Mouse (Mus musculus) ES-Bruce4 (cell line): ENCODE data around the gene Arl3. TPM values are rescaled to one million over a fixed set of nuclear protein-coding genes. Genes with fewer than 3 reads are reported as not detected.

ENCODE experiments used
- H3K27ac ChIP-seq: 2 replicates; pipeline ENCODE4 v1.5.1; 2012; ENCODE audit warnings: low read length, inconsistent platforms; ENCODE audit not compliant: insufficient read depth
- H3K27me3 ChIP-seq: 2 replicates; pipeline ENCODE4 v1.6.1; 2012; ENCODE audit warnings: mild to moderate bottlenecking, low read length, inconsistent platforms; ENCODE audit not compliant: control insufficient read depth, poor library complexity, insufficient read depth, severe bottlenecking
- H3K36me3 ChIP-seq: 2 replicates; pipeline ENCODE4 v1.6.1; 2012; ENCODE audit warnings: inconsistent platforms, mild to moderate bottlenecking, low read length, moderate library complexity; ENCODE audit not compliant: control insufficient read depth, poor library complexity, insufficient read depth, severe bottlenecking
- H3K4me1 ChIP-seq: one replicate; pipeline ENCODE4 v1.8.1; 2011; ENCODE audit warnings: low read length; ENCODE audit not compliant: control insufficient read depth, insufficient read depth
- H3K4me3 ChIP-seq: 2 replicates; pipeline ENCODE4 v1.5.1; 2011; ENCODE audit warnings: low read depth, mild to moderate bottlenecking, low read length
- H3K9ac ChIP-seq: 2 replicates; pipeline ENCODE4 v1.6.1; 2012; ENCODE audit warnings: low read depth, mild to moderate bottlenecking, inconsistent platforms; ENCODE audit not compliant: poor library complexity, severe bottlenecking
- H3K9me3 ChIP-seq: replicated peaks from 2 replicates; pipeline ENCODE4 v1.6.1; 2012; ENCODE audit warnings: mild to moderate bottlenecking, low read length, inconsistent platforms; ENCODE audit not compliant: control insufficient read depth, poor library complexity, insufficient read depth, severe bottlenecking
- CTCF ChIP-seq: IDR thresholded peaks from one replicate; pipeline ENCODE4 v1.8.1; 2011; ENCODE audit warnings: low read depth, low read length
- EP300 ChIP-seq: IDR thresholded peaks from 2 replicates; pipeline ENCODE4 v1.6.1; 2011; ENCODE audit warnings: low read depth, low read length; ENCODE audit not compliant: insufficient read depth
- POLR2A ChIP-seq: IDR thresholded peaks from one replicate; pipeline ENCODE4 v1.8.1; 2011; ENCODE audit warnings: low read length; ENCODE audit not compliant: insufficient read depth
- polyA plus RNA-seq: library from polyadenylated mRNA; stranded (reverse); fragments of >200 nt; gene quantifications from 2 replicates; pipeline ENCODE4 v1.2.4, GENCODE M21; 2011; ENCODE audit warnings: low read depth; ENCODE audit not compliant: missing spikeins, insufficient read depth, insufficient read length

The Arl3 gene
- polyA plus RNA-seq, 1 experiment = 95.8 TPM

GRCm38 (mm10) chr19:46486709-46487108, 86.3 kb downstream of the Arl3 start:
- peaks cover 12% of the 10 kb centered on the region for H3K4me1 ChIP-seq
- H3K27ac ChIP-seq = no peak overlapping the region
- TF ChIP-seq EP300 = no peak
- no peak for TF ChIP-seq CTCF
- TF ChIP-seq POLR2A = no peak
- no peaks in the 10 kb centered on the region for H3K36me3 ChIP-seq
- no peaks in the 10 kb centered on the region for H3K27me3 ChIP-seq
- H3K9me3 ChIP-seq = no peaks in the 10 kb centered on the region
- no peak overlapping the region for H3K4me3 ChIP-seq
- no peak overlapping the region for H3K9ac ChIP-seq

DNA sequence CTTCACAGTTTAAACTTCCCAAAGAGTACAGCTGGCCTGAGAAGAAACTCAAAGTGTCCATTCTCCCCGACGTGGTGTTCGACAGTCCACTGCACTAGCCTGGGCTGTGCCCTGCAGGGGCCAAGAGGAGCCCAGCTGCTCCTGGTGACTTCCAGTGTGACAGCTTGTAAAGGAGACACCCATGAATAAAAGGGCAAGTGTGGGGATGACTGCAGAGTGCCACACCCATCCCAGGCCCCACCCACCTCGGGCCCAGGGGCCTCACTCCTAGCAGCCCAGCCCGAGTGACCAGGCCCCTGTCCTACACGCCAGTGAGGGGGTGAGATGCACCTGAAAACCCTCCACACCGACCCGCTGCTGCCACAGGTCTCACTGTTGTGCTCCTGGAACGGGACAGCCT, 87.2 kb downstream of the Arl3 start:
- H3K4me1 ChIP-seq = peaks cover 12% of the 10 kb centered on the region
- H3K9ac ChIP-seq = no peak overlapping the region
- no peak overlapping the region for H3K27ac ChIP-seq
- no peak for TF ChIP-seq CTCF
- TF ChIP-seq POLR2A = no peak
- TF ChIP-seq EP300 = no peak
- no peaks in the 10 kb centered on the region for H3K36me3 ChIP-seq
- no peaks in the 10 kb centered on the region for H3K27me3 ChIP-seq
- H3K4me3 ChIP-seq = no peak overlapping the region
- H3K9me3 ChIP-seq = no peaks in the 10 kb centered on the region

DNA sequence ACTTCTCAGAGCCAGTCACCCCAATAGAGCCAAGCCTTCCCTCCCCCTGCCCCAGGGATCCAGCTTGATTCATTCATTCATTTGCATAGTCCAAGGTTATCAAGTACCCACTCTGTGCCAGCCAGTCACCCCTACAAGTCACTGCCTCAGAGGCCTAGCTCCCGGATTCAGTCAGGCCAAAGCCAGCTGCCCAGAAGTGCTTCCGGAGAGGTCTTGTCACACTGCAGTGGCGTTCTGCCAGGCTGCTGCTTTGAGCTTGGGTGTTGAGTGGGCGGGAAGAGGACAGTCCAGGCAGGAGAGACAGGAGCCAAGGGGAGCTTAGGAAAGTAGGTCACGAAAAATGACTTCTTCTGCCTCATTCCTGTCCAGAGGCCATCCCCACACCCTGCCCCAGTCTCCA, 88.5 kb downstream of the Arl3 start:
- Histone ChIP-seq H3K36me3 (no peaks in the 10 kb centered on the region), H3K9ac (no peak overlapping the region), H3K4me1 (peaks cover 14% of the 10 kb centered on the region), H3K4me3 (no peak overlapping the region), H3K9me3 (no peaks in the 10 kb centered on the region), H3K27me3 (no peaks in the 10 kb centered on the region), H3K27ac (no peak overlapping the region)
- TF ChIP-seq EP300 (no peak), CTCF (no peak), POLR2A (no peak)

DNA sequence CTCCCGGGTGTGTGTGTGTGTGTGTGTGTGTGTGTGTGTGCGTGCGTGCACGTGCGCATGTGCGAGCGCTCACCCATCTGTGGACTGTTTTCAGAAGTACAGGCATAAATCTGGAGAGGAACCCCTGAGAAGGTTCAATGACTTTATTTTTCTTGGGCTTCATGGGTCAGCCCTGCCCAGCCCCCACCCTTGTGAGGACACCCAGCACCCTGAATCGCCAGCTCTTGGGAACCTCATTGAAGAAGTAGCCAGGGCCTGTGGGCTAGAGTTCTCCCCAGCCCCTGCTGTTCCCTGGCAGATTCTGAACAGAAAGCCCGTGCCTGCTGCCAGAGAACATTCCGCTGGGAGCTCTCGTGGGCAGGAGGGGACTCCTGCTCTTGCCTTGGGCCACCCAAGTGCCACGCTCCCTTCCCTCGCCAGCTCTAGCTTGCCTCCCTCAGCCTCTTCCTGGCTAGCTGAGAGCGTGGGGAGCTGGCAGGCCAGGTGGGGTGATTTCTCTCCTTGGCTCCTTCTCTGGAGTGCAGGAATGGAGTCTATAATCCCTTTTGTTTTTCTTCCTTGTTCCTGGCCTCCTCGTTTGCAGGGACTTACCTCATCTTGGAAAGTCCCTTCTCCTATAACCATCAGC, 89.2 kb downstream of the Arl3 start:
- H3K9ac ChIP-seq = no peak overlapping the region
- H3K27me3 ChIP-seq = no peaks in the 10 kb centered on the region
- no peaks in the 10 kb centered on the region for H3K36me3 ChIP-seq
- TF ChIP-seq POLR2A (no peak), EP300 (no peak), CTCF (no peak)
- H3K9me3 ChIP-seq = no peaks in the 10 kb centered on the region
- H3K4me3 ChIP-seq = no peak overlapping the region
- H3K4me1 ChIP-seq = peaks cover 14% of the 10 kb centered on the region
- no peak overlapping the region for H3K27ac ChIP-seq

DNA sequence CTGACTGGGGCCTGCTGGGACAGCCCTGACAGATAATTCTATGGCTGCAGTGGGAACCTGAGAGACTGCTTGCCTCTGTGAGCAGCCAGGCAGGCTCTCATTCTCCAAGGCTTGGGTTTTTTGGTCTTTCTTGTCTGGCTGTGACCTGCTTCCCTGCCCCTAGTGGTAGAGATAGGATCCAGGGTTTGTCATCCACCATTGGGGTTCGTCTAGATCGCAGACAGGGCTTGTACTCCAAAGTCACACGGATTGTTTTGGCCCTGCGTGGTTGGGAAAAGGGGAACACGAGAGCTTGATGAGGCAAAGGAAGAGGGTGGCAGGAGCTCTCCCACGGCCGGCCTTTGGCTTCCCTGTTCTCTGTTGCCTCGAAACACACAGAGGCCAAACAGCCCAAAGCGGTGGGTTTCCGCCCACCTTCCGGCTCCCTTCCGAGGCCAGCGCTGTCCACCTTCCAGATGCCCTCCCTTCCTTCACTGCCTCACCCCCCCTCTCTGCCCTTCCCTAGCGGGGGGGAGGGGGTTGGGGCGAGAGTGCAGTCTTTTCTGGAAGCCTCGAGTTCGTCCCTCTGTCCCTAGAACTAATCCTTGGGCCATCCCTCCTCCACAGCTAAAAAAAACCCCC, 90.0 kb downstream of the Arl3 start:
- Histone ChIP-seq H3K9me3 (no peaks in the 10 kb centered on the region), H3K27ac (no peak overlapping the region), H3K4me3 (no peak overlapping the region), H3K9ac (no peak overlapping the region), H3K27me3 (no peaks in the 10 kb centered on the region), H3K36me3 (no peaks in the 10 kb centered on the region), H3K4me1 (peaks cover 20% of the 10 kb centered on the region)
- no peak for TF ChIP-seq EP300
- no peak for TF ChIP-seq POLR2A
- TF ChIP-seq CTCF = no peak

GRCm38 (mm10) chr19:46481756-46482155, 91.2 kb downstream of the Arl3 start:
- no peak overlapping the region for H3K9ac ChIP-seq
- no peak overlapping the region for H3K27ac ChIP-seq
- no peaks in the 10 kb centered on the region for H3K9me3 ChIP-seq
- H3K4me3 ChIP-seq = no peak overlapping the region
- H3K4me1 ChIP-seq = peaks cover 22% of the 10 kb centered on the region
- no peaks in the 10 kb centered on the region for H3K36me3 ChIP-seq
- H3K27me3 ChIP-seq = no peaks in the 10 kb centered on the region
- TF ChIP-seq POLR2A (no peak), EP300 (no peak), CTCF (no peak)
